Mouse (Mus musculus) gastrocnemius, postnatal 36 days (tissue): ENCODE measurements around the gene Ifitm3. TPM values are rescaled to one million over a fixed set of nuclear protein-coding genes. Genes with fewer than 3 reads are reported as not detected.
"Not testable (repeated sequence)": the region's sequence is repeated elsewhere in the genome, so short reads cannot be mapped to it uniquely, and the experiment has no call there.

Source experiments
- DNase-seq, 2 experiments: peaks; one replicate each; pipeline ENCODE4 v3.0.0; 2022
- intact Hi-C: fragments of 180-260 bp; cut with DNase I; formaldehyde crosslinking; loops from one replicate; pipeline ENCODE4 v1.15.1; 2025
- total RNA-seq, 2 experiments: library from RNA; stranded (reverse); gene quantifications; 2 replicates each; pipeline ENCODE4 v1.2.3; 2021

The Ifitm3 gene
- total RNA-seq, 2 experiments from 2014 or later = 30.2 to 45.6 TPM

- intact Hi-C loops = no loop called here
Observed at GRCm38 (mm10) chr7:141038090-141039032, 27.8 kb upstream of the Ifitm3 start.

GRCm38 (mm10) chr7:141036624-141037023 lies 26.1 kb upstream of the Ifitm3 start:
- DNase-seq, intact Hi-C loops: not testable (repeated sequence)

More at GRCm38 (mm10) chr7:141038090-141039032, 27.8 kb upstream of the Ifitm3 start:
- DNase-seq = no peak

DNA sequence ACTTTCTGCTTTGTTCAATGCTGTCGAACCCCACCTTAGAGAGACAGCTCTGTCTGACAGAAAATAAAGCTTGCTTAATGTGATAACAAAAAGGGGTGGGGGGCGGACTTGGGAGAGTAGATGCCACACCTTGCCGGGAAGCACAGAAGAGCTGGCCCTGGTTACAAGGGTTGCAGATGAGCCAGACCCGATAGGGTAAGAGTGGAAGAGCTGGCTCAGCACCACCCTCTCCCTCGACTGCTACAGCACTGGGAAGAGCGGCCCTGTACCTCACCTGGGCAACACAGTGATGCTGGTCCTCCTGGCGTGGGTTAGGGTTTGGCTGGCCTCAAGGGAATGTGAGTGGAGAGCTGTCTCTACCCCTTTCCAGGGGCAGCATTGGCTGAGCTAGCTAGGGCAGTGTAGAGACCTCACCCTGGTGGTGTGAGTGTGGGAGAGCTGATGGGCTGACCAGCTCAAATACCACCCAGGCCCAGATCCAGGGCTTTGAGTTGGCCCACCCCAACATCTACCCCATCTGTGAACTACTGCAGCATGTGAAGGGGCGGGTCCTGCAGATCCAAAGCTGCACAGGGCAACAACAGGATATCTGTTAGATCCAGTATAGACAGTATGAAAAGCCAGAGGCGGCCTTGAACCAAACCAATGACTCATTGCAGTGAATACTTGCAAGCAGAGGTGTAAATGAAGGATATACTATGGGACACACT lies 22.0 kb upstream of the Ifitm3 start:
- intact Hi-C loops = no loop called here
- DNase-seq = no peak

DNA sequence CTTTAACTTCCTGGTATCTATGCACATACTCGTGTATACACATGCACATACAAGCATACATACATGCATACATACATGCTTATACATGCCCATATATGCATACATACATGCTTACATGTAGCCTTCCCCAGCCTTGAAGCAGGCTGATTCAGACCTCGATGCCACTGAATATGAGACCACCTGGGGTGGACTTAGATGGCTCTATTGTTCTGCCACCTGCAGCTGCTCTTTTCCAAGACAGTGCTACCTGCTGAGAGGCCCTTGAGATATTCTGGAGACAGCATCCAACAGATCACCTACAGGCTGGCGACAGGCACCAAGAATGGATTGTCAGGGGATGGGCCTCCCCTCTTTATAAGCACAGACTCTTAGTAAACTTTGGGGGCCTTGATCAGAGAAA lies 19.8 kb upstream of the Ifitm3 start:
- DNase-seq = no peak
- intact Hi-C loops = no loop called here

DNA sequence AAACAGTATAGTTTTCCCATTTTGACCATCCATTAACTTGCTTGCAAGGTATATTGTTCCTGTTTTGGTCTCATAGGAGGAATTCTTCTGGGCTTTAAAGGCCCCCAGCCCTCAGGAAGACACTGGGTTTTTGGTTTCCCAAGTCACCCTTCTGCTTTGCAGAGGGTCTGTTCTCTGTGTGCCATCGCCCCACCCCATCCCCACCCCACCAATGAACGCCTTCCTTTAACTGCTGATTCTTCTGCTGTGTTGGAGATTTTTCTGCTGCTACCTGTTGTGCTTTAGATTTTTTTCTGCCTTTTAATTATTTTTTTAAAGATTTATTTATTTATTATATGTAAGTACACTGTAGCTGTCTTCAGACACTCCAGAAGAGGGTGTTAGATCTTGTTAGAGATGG lies 18.3 kb upstream of the Ifitm3 start, which contains the start of gene Gm17387:
Gene Gm17387 (plus strand): TSS at position 301 of the 400 bp plus-strand sequence.
- intact Hi-C loops = no loop called here

DNA sequence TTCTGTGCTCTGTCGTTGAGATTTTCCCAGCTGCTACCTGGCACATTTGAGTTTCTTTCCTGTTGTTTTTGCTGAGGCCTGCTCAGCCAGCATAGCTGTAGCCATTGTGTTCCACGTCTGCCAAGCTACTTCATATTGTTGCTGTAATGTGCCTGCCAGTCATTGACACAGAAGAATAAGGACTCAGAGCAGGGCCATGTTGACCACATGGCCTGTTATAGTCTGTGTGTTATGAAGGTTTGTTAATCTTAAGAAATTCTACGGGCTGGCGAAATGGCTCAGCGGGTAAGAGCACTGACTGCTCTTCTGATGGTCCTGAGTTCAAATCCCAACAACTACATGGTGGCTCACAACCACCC lies 16.1 kb upstream of the Ifitm3 start:
- no peak for DNase-seq
- intact Hi-C loops = no loop called here

More for the DNA sequence above, 18.3 kb upstream of the Ifitm3 start, which contains the start of gene Gm17387:
- DNase-seq = no peak

- no peak for DNase-seq
- intact Hi-C loops = no loop called here
Observed at GRCm38 (mm10) chr7:141026097-141026739, 15.6 kb upstream of the Ifitm3 start.

GRCm38 (mm10) chr7:141024865-141025838 lies 14.6 kb upstream of the Ifitm3 start:
- intact Hi-C loops = no loop called here
- no peak for DNase-seq

- intact Hi-C loops = no loop called here
- DNase-seq = no peak
Observed at GRCm38 (mm10) chr7:141021489-141022449, 11.2 kb upstream of the Ifitm3 start.

DNA sequence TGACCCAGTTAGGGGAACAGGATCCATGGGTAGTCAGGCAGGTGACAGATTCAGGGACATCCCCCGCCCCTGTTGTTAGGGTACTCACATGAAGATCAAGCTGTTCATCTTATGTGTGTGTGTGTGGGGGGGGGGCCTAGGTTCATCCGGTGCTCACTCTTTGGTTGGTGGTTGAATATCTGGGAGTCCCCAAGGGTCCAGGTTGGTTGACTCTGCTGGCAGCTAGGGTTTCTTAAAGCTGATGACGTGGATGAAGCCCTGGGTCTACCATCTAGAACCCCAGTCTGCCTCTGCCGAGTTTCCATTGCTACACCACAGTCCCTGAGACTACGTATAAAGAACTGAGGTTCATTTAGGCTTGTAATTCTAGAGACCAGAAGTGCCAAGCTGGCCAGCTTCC lies 8.5 kb upstream of the Ifitm3 start:
- DNase-seq = no peak
- intact Hi-C loops = no loop called here

DNA sequence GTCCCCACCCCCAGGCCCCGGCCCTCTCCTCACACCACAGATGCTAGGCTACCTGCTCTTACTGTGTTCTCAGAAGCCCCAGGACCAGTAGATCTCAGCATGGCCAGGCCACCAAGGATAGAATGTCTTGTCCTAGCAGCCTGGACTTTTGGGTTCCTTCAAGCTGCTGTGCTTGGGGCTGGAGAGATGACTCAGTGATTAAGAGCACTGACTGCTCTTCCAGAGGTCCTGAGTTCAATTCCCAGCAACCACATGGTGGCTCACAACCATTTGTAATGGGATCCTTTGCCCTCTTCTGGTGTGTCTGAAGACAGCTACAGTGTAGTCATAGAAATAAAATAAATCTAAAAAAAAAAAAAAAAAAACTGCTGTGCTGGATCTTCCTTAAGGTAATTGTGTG lies 7.3 kb upstream of the Ifitm3 start, which contains the start of gene Ifitm6:
Gene Ifitm6 (minus strand): TSS at position 101 of the 400 bp plus-strand sequence.
- intact Hi-C loops, DNase-seq: not testable (repeated sequence)

- intact Hi-C loops = no loop called here
Observed at GRCm38 (mm10) chr7:141016707-141017697, 6.4 kb upstream of the Ifitm3 start.

DNA sequence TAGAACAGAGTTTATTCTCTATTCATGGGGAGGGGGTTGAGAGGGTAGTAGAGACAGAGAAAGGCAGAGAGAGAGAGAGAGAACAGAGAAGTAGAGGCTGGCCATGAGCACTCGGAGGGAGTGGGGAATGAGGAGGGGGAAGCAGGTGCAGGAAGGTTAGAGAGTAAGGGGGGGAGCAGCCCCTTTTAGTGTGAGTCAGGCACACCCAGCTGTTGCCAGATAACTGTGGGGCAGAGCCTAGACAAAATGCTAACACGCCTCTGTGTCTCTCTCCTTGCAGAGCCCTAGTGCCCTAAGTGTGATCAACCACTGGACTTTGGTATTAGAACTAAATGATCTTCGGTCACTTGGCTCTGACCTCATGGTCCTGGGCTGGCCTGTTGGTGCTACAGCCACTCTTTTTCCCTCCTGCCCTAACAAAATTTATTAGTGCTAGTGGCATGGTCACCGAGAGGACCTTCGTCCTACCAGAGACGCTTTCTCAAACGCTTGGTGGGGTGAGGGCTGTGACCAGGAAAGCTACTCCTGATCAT lies 734 bp upstream of the Ifitm3 start:
- no peak for DNase-seq
- intact Hi-C loops = loop anchor here (2.0 to 5.0 kb wide), 2 partner anchors 29 to 161 kb away; partner anchors contain the start of gene Rnh1

More at GRCm38 (mm10) chr7:141016707-141017697, 6.4 kb upstream of the Ifitm3 start:
- DNase-seq = no peak

GRCm38 (mm10) chr7:141009665-141010064 lies 905 bp downstream of the Ifitm3 start:
- DNase-seq = no peak
- intact Hi-C loops = loop anchor here (2.0 to 5.0 kb wide), 4 partner anchors 31 to 163 kb away; partner anchors contain the start of gene Rnh1

GRCm38 (mm10) chr7:141008938-141009660 lies 1.5 kb downstream of the Ifitm3 start:
- intact Hi-C loops = loop anchor here (2.0 to 5.0 kb wide), 2 partner anchors 38 to 102 kb away; no protein-coding TSS in a partner anchor
- DNase-seq = peak; percentile 80 to 83

DNA sequence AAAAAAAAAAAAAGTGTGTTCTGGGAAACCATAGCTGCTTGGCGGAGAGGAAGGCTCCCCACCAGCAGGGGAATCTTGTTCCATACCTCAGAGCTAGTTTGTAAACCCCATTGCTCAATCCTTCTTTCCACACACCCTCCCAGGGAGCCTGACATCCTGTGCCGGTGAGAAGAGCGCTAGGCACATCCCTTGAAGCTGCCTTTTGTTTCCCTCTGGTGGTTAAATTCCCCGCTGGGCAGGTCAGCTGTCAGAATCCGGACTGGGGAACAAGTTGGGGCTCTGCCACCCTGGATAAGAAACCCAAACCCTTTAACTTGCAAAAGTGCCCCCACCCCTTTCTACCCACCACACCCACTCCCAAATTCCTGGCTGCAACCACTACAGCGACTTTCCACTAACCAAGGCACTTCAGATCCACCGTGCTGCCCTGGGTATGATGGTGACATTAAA lies 2.2 kb downstream of the Ifitm3 start:
- peak; percentile 10 to 32 for DNase-seq
- intact Hi-C loops = loop anchor here (2.0 to 5.0 kb wide), 2 partner anchors 38 to 101 kb away; no protein-coding TSS in a partner anchor
